Mouse (Mus musculus) neural tube, embryonic 14.5 days (tissue): ENCODE results near the gene Pnn. TPM values are rescaled to one million over a fixed set of nuclear protein-coding genes. Genes with fewer than 3 reads are reported as not detected.

Experiments used
- ATAC-seq: fragments of 200-750 bp; cut with Nextera tagmentation; 2 replicates; pipeline ENCODE4 v1.8.0; 2017; ENCODE audit warnings: low read depth, mild to moderate bottlenecking, moderate TSS enrichment, moderate library complexity
- H3K27ac ChIP-seq: fragments of 300-500 bp; sonication (generic); 2 replicates; pipeline ENCODE4 v1.5.1; 2014; ENCODE audit warnings: low read depth, mild to moderate bottlenecking, control low read depth, low read length, moderate library complexity, mixed read lengths
- H3K27me3 ChIP-seq: fragments of 300-500 bp; sonication (generic); 2 replicates; pipeline ENCODE4 v1.6.1; 2014; ENCODE audit warnings: low read length; ENCODE audit not compliant: control insufficient read depth, insufficient read depth
- H3K36me3 ChIP-seq: fragments of 300-500 bp; sonication (generic); 2 replicates; pipeline ENCODE4 v1.6.1; 2014; ENCODE audit warnings: low read length, mixed read lengths; ENCODE audit not compliant: control insufficient read depth, insufficient read depth
- H3K4me1 ChIP-seq: fragments of 300-500 bp; sonication (generic); 2 replicates; pipeline ENCODE4 v1.6.1; 2014; ENCODE audit warnings: low read length; ENCODE audit not compliant: control insufficient read depth, insufficient read depth
- H3K4me2 ChIP-seq: fragments of 300-500 bp; sonication (generic); 2 replicates; pipeline ENCODE4 v1.6.1; 2014; ENCODE audit warnings: mild to moderate bottlenecking, low read depth, low read length, control low read depth
- H3K4me3 ChIP-seq: fragments of 300-500 bp; sonication (generic); 2 replicates; pipeline ENCODE4 v1.5.1; 2014; ENCODE audit warnings: low read depth, low read length, control low read depth, mixed read lengths
- H3K9ac ChIP-seq: fragments of 300-500 bp; sonication (generic); replicated peaks from 2 replicates; pipeline ENCODE4 v1.6.1; 2014; ENCODE audit warnings: low read depth, mild to moderate bottlenecking, control low read depth, low read length, mixed read lengths
- H3K9me3 ChIP-seq: fragments of 300-500 bp; sonication (generic); 2 replicates; pipeline ENCODE4 v1.6.1; 2016; ENCODE audit warnings: low read length; ENCODE audit not compliant: control insufficient read depth
- WGBS: fragments of 180-500 bp; shearing (Covaris S2); extraction: QIAGEN DNeasy Blood & Tissue Kit; methylation state at CpG from one replicate; pipeline ENCODE4 v1.1.7; 2014; 5-methylcytosine and 5-hydroxymethylcytosine counted together
- polyA plus RNA-seq: library from polyadenylated mRNA; unstranded; fragments of >200 nt; fragmentation: Nextera tagmentation; extraction: Ambion mirVana; gene quantifications from 2 replicates; pipeline ENCODE4 v1.2.1, GENCODE M21; 2014

The Pnn gene
- polyA plus RNA-seq, 1 experiment from 2014 or later = 86.2 TPM

DNA sequence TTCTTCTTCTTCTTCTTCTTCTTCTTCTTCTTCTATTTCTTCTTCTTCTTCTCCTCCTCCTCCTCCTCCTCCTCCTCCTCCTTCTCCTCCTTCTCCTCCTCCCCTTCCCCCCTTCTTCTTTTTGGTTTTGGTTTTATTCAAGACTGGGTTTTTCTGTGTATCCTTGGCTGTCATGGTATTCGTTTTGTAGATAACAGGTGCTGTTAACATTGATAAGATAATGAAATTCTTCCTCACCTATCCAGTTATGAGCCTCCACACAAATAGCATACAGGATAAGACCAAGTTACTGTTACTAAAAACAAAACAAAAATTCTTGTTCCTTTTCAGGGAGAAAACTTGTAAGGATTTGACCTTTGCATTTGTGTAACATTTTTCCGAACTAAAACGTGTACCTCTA lies 908 bp upstream of the Pnn start:
- Histone ChIP-seq H3K27ac (peak overlapping the region; percentile 81), H3K27me3 (no peaks in the 10 kb centered on the region), H3K9me3 (no peaks in the 10 kb centered on the region), H3K9ac (peak overlapping the region; percentile 98; the same call in 1 of the 2 replicates), H3K4me3 (peak overlapping the region; percentile 97), H3K4me1 (peaks cover 4% of the 10 kb centered on the region; the same call in 1 of the 2 replicates), H3K4me2 (peak overlapping the region; percentile 51), H3K36me3 (peaks cover 16% of the 10 kb centered on the region; the same call in 1 of the 2 replicates)
- 84% methylated on average over 3 of the region's 3 CpGs for WGBS
- no peak for ATAC-seq

DNA sequence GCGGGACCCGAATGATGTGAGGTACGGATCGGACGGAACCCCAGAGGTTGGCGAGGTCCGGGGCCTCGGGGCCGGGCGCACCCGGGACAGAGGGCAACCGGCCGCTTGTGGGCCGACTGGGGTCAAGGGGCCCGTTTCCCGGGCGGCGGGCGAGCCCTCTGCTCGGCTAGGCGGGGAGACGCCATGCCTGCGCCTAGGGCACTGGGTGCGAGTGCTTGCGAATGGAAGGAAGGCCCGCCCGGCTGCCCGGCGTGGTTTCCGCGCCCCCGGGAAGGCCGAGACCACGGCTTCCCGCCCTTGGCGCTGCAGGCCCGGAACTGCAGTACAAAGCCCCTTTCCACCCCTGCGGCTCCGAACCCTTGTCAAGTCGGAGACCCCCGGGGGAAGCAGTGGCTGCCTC lies 411 bp downstream of the Pnn start:
- WGBS = under 1% methylated on average over 40 of the region's 41 CpGs
- peak; percentile 64 for ATAC-seq
- H3K4me1 ChIP-seq = peaks cover 4% of the 10 kb centered on the region; the same call in 1 of the 2 replicates
- no peaks in the 10 kb centered on the region for H3K27me3 ChIP-seq
- peak overlapping the region; percentile 97 for H3K4me3 ChIP-seq
- no peaks in the 10 kb centered on the region for H3K9me3 ChIP-seq
- peaks cover 29% of the 10 kb centered on the region for H3K36me3 ChIP-seq
- peak overlapping the region; percentile 98 for H3K9ac ChIP-seq
- peak overlapping the region; percentile 88 for H3K27ac ChIP-seq
- peak overlapping the region; percentile 81 for H3K4me2 ChIP-seq

DNA sequence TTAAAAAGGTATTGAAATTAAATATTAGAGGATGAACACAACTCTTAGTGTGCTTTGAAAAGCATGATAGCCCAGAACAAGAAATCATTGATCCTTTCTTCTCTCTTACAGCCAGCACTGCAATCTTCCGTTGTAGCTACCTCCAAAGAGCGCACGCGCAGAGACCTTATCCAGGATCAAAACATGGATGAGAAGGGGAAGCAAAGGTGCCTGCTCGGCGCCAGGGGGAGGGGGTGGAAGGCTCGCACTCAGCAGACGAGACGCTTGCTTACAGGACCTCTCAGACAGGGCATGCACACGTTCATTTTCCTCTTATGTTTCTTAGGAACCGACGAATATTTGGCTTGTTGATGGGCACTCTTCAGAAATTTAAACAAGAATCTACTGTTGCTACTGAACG lies 2.1 kb downstream of the Pnn start:
- no peak for ATAC-seq
- Histone ChIP-seq H3K27ac (no peak overlapping the region), H3K4me2 (no peak overlapping the region), H3K4me3 (no peak overlapping the region), H3K27me3 (no peaks in the 10 kb centered on the region), H3K4me1 (peaks cover 4% of the 10 kb centered on the region; the same call in 1 of the 2 replicates), H3K9me3 (no peaks in the 10 kb centered on the region), H3K9ac (no peak overlapping the region), H3K36me3 (peaks cover 34% of the 10 kb centered on the region)
- 95% methylated on average over 13 of the region's 13 CpGs for WGBS

DNA sequence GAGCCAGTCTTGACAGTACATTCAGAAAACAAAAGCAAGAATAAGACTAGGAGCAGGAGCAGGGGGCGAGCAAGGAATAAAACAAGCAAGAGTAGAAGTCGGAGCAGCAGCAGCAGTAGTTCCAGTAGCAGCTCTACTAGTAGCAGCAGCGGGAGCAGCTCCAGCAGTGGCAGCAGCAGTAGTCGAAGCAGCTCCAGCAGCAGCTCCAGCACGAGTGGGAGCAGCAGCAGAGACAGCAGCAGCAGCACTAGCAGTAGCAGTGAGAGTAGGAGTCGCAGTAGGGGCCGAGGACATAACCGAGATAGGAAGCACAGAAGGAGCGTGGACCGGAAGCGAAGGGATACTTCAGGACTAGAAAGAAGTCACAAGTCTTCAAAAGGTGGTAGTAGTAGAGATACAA lies 5.6 kb downstream of the Pnn start:
- Histone ChIP-seq H3K27ac (no peak overlapping the region), H3K27me3 (no peaks in the 10 kb centered on the region), H3K9me3 (no peaks in the 10 kb centered on the region), H3K4me3 (no peak overlapping the region), H3K4me2 (no peak overlapping the region), H3K4me1 (peaks cover 4% of the 10 kb centered on the region; the same call in 1 of the 2 replicates), H3K36me3 (peaks cover 38% of the 10 kb centered on the region), H3K9ac (no peak overlapping the region)
- 93% methylated on average over 11 of the region's 11 CpGs for WGBS
- ATAC-seq = no peak

DNA sequence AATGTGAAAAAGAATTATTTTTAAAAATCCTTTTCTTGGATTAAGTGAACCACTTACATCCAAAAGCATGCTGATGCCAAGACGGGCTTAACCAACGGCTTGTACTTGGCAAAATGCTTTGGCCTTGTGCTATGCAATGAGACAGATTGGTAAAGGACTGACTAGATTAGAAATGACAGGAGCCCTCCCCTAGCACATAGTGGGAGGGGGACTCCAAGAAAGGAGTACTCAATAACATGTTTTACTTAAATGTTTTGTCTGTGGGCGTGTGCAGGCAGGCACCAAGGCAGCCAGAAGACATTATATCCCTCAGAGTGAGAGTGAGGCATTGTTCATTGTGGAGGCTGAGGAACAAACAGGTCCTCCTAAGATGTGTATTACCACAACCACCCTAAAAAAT lies 7.4 kb downstream of the Pnn start:
- 90% methylated on average over 3 of the region's 3 CpGs for WGBS
- no peaks in the 10 kb centered on the region for H3K27me3 ChIP-seq

DNA sequence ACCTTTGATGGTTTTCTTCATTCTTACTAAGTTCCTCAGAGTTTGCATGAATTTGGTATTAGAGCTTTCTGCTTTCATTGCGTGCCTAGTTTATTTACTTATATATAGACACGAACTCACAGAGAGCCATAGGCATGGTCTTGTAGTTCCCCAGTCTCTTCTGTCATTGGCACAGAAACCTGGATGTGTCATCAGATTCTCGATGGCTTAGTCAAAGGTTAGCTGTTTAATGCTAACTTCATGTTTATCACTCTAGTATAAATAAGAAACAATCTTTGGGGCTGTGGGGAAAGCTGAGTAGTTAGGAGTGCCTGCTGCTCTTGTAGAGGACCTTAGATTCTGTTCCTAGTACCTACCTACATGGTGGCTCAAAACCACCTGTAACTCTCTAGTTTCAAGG lies 10.3 kb downstream of the Pnn start:
- H3K27me3 ChIP-seq = no peaks in the 10 kb centered on the region
- 96% methylated on average over 3 of the region's 3 CpGs for WGBS
- no peak overlapping the region for H3K27ac ChIP-seq
- H3K4me2 ChIP-seq = no peak overlapping the region
- peaks cover 10% of the 10 kb centered on the region for H3K36me3 ChIP-seq
- no peak overlapping the region for H3K4me3 ChIP-seq
- H3K4me1 ChIP-seq = no peaks in the 10 kb centered on the region
- ATAC-seq = no peak
- H3K9ac ChIP-seq = no peak overlapping the region
- no peaks in the 10 kb centered on the region for H3K9me3 ChIP-seq

More for the DNA sequence above, 7.4 kb downstream of the Pnn start:
- no peak overlapping the region for H3K4me3 ChIP-seq
- ATAC-seq = no peak
- no peaks in the 10 kb centered on the region for H3K4me1 ChIP-seq
- H3K4me2 ChIP-seq = no peak overlapping the region
- H3K9me3 ChIP-seq = no peaks in the 10 kb centered on the region
- peaks cover 34% of the 10 kb centered on the region for H3K36me3 ChIP-seq
- H3K9ac ChIP-seq = no peak overlapping the region
- H3K27ac ChIP-seq = no peak overlapping the region

DNA sequence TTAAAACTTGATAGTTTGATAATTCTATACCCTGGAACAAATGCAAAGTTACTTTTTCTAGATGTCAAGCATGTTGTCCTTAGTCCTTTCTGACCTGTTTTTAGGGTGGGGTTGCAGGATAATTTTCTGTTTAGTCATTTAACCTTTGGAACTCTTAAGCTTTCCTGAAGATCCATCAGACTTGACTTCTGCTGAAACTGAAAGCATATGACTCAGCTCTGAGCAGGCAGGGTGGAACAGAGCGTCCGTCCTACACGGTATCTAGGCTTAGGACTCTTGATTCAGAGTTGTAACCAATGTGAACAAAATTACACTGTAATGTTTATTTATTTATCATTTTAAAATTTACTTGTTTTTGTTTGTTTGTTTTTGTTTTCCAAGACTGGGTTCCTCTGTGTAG lies 11.2 kb downstream of the Pnn start:
- no peak overlapping the region for H3K4me3 ChIP-seq
- no peaks in the 10 kb centered on the region for H3K4me1 ChIP-seq
- H3K9ac ChIP-seq = no peak overlapping the region
- H3K36me3 ChIP-seq = 0 out of 2 replicates have a peak, but pooled peaks cover 4% of the 10 kb centered on the region
- H3K9me3 ChIP-seq = no peaks in the 10 kb centered on the region
- 98% methylated on average over 3 of the region's 3 CpGs for WGBS
- no peak overlapping the region for H3K27ac ChIP-seq
- no peaks in the 10 kb centered on the region for H3K27me3 ChIP-seq
- H3K4me2 ChIP-seq = no peak overlapping the region
- no peak for ATAC-seq

DNA sequence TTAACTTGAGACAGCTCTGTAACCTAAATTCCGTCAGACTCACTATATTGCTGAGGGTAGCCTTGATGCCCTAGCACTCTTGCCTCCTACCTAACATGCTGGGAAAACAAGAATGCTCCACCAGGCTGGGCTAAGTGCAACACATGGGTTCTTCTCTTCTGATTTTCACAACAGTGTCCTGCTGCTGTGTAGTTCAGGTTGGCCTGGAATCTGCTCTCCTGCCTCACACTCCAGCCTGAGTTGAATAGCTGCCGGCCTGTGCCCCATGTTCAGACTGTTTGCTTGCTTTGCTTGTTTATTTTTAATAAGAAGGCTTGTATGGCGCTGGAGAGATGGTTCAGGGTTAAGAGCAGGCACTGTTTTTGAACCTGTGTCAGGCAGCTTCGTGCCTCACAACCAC lies 13.8 kb downstream of the Pnn start:
- Histone ChIP-seq H3K27me3 (no peaks in the 10 kb centered on the region), H3K36me3 (no peaks in the 10 kb centered on the region), H3K9me3 (no peaks in the 10 kb centered on the region), H3K4me2 (no peak overlapping the region), H3K4me3 (no peak overlapping the region), H3K9ac (no peak overlapping the region), H3K4me1 (no peaks in the 10 kb centered on the region), H3K27ac (no peak overlapping the region)
- ATAC-seq = no peak
- WGBS = 92% methylated on average over 4 of the region's 4 CpGs

DNA sequence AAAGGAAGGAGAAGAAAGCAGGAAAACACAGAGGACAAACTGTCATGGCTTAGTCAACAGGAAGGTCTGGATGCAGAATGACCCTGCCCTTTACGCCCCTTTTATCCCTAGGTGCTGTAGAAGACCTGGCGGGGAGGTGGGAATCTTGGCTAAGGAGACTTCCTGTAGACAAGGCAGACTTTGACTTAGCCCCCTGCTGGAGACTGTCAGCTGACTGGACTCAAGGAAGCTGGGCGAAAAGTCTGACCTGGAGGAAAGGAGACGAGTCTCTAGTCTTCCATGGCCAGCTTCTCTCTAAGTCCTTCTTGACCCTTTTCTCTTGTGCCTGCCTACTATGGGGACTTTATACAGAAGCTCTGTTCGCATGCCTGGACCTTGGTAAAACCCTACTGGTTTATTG lies 17.8 kb downstream of the Pnn start:
- 73% methylated on average over 5 of the region's 5 CpGs for WGBS
- H3K4me3 ChIP-seq = no peak overlapping the region
- no peak overlapping the region for H3K9ac ChIP-seq
- no peaks in the 10 kb centered on the region for H3K27me3 ChIP-seq
- no peak overlapping the region for H3K27ac ChIP-seq
- no peaks in the 10 kb centered on the region for H3K9me3 ChIP-seq
- ATAC-seq = no peak
- H3K4me1 ChIP-seq = no peaks in the 10 kb centered on the region
- H3K4me2 ChIP-seq = no peak overlapping the region
- H3K36me3 ChIP-seq = no peaks in the 10 kb centered on the region
